In the genomic region with DNA sequence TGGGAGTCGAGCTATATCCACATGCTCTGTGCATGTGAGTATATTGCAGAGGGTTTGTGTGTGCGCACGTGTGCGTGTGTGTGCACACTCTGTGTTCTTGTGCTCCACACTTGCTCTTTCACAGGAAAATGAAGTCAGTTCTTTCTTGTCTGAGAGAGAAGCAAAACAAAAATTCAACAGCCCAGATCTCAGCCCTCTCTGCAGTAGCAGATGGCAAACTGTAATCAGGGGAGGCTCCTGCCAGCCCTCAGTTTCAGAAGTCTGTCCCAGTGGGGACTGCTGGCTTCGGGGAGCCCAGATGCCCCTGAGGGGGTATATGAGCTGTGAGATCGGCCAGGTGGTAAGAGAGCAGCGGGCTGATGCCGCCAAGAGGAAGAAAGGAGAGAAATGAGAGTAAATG, we compare ENCODE assay signal across 10 mouse cellular contexts.
DNase-seq lines count a peak whose midpoint lies in the region; ATAC-seq and TF ChIP-seq lines count a peak whose summit lies in the region.
"Had no signal": no experiment of that assay in that cellular context is flagged by ENCODE, and none has a peak within 500 bp of the region (broad histone marks: within the 10 kb centered on the region; RNA-seq: fewer than 3 reads in every experiment).

No protein-coding gene starts in this region.

- peaks cover 34% of the 10 kb centered on the region for H3K4me1 ChIP-seq in hindbrain, postnatal 0 days (ENCODE audit: insufficient read depth, low read length)
- H3K4me1 ChIP-seq in heart, embryonic 10.5 days: peaks cover 68% of the 10 kb centered on the region

- no peak overlapping the region for H3K4me3 ChIP-seq in left cerebral cortex, adult 2 months
- no peak overlapping the region for H3K4me3 ChIP-seq in hindbrain, postnatal 0 days (ENCODE audit: low read length)
- H3K4me3 ChIP-seq in heart, embryonic 10.5 days: no peak overlapping the region
- H3K4me3 ChIP-seq: stomach, embryonic 15.5 days had no signal

- no peaks in the 10 kb centered on the region for H3K27me3 ChIP-seq in hindbrain, postnatal 0 days (ENCODE audit: insufficient read depth, low read length)
- H3K27me3 ChIP-seq in splenic B cell, adult 2 months (ENCODE audit: control insufficient read depth, insufficient read depth, low read length, poor library complexity, severe bottlenecking): no peaks in the 10 kb centered on the region
- H3K27me3 ChIP-seq in heart, embryonic 10.5 days (ENCODE audit: insufficient read depth, poor library complexity, severe bottlenecking): peaks cover 5% of the 10 kb centered on the region; the same call in 1 of the 2 replicates
- H3K27me3 ChIP-seq: stomach, embryonic 15.5 days had no signal

- H3K27ac ChIP-seq in left cerebral cortex, adult 2 months: peak overlapping the region; percentile 47
- H3K27ac ChIP-seq in hindbrain, postnatal 0 days: 0 out of 2 replicates have a peak overlapping the region, but pooled peaks have one; percentile 23
- no peak overlapping the region for H3K27ac ChIP-seq in heart, embryonic 10.5 days
- H3K27ac ChIP-seq: kidney, postnatal 0 days had no signal

- H3K9ac ChIP-seq in hindbrain, postnatal 0 days (replicated peaks; ENCODE audit: low read length): no peak overlapping the region
- H3K9ac ChIP-seq: stomach, embryonic 15.5 days had no signal

- H3K4me2 ChIP-seq in hindbrain, postnatal 0 days (ENCODE audit: low read depth, low read length): no peak overlapping the region
- H3K4me2 ChIP-seq: stomach, embryonic 15.5 days had no signal

- H3K36me3 ChIP-seq in hindbrain, postnatal 0 days (ENCODE audit: insufficient read depth, low read length): no peaks in the 10 kb centered on the region
- no peaks in the 10 kb centered on the region for H3K36me3 ChIP-seq in splenic B cell, adult 2 months (ENCODE audit: control insufficient read depth, insufficient read depth, low read length, poor library complexity, severe bottlenecking)
- H3K36me3 ChIP-seq in heart, embryonic 10.5 days: no peaks in the 10 kb centered on the region
- H3K36me3 ChIP-seq: stomach, embryonic 15.5 days had no signal

- no peaks in the 10 kb centered on the region for H3K9me3 ChIP-seq in hindbrain, postnatal 0 days (ENCODE audit: low read length)
- no peaks in the 10 kb centered on the region for H3K9me3 ChIP-seq in heart, embryonic 10.5 days
- H3K9me3 ChIP-seq: stomach, embryonic 15.5 days had no signal

- DNase-seq in left cerebral cortex, adult 2 months (ENCODE audit: extremely low spot score in 1 of 2, low spot score in 2 of 2): no peak
- DNase-seq in left cerebral cortex, adult 18-20 months (ENCODE audit: low spot score in 2 of 2): no peak
- DNase-seq in cerebellum, adult 8-10 months: peak; percentile 74
- peak; percentile 50 for DNase-seq in hindbrain, postnatal 0 days (ENCODE audit: low spot score)
- DNase-seq in splenic B cell, adult 2 months (ENCODE audit: low read depth, low spot score): peak; percentile 62
- DNase-seq in heart, adult 18-20 months: no peak
- DNase-seq in heart, embryonic 10.5 days (ENCODE audit: low spot score): no peak
- DNase-seq in gastrocnemius, adult 18-20 months (ENCODE audit: low spot score): no peak

- TF ChIP-seq CTCF in left cerebral cortex, adult 2 months (IDR thresholded peaks at IDR 0.05): no peak; the same call in 1 of the 2 replicates
- no peak for TF ChIP-seq CTCF in hindbrain, postnatal 0 days (IDR thresholded peaks at IDR 0.05; ENCODE audit: low read depth)

- 40% methylated on average over 8 of the region's 8 CpGs for WGBS in hindbrain, postnatal 0 days
- WGBS in heart, embryonic 10.5 days: 65% methylated on average over 8 of the region's 8 CpGs

- intact Hi-C loops in left cerebral cortex, adult 2 months (cut with DNase I): no loop called here

- ATAC-seq in hindbrain, postnatal 0 days: peak; percentile 62; the same call in 1 of the 2 replicates

Comparison
In these comparisons a context has a peak if more than half of its experiments do, and no peak if none do; other contexts are left out.
1. DNase-seq: peak in cerebellum, adult 8-10 months (single experiment), hindbrain, postnatal 0 days (single experiment) and splenic B cell, adult 2 months (single experiment); none in left cerebral cortex, adult 2 months (0 of 2), left cerebral cortex, adult 18-20 months (0 of 2), heart, adult 18-20 months (0 of 2), heart, embryonic 10.5 days (single experiment) and gastrocnemius, adult 18-20 months (single experiment).